Mouse (Mus musculus): ENCODE data around the gene Gm572. TPM values are rescaled to one million over a fixed set of nuclear protein-coding genes. Genes with fewer than 3 reads are reported as not detected.

Gm572 gene
- total RNA-seq (2023) = not detected

GRCm38 (mm10) chr4:148643291-148644156 lies at the start of gene Gm572:
TSS of gene Gm572 (plus strand) at chr4:148643317.

GRCm38 (mm10) chr4:148602357-148603120 lies 40.6 kb upstream of the Gm572 start, which contains the start of gene Masp2:
TSS of gene Masp2 (plus strand) at chr4:148602554.

GRCm38 (mm10) chr4:148626623-148627185 lies 16.4 kb upstream of the Gm572 start, which contains the start of gene Tardbp:
TSS of gene Tardbp (minus strand) at chr4:148627019.

Other genes with a start within 250 kb of the Gm572 start
- 1 to 10 TPM; 4.5 to 5.1 TPM for gene Ubiad1, start 198.5 kb upstream of the Gm572 start, total RNA-seq (2023)
- 10 to 100 TPM; 21.1 to 31.2 TPM for gene Mtor, start 194.7 kb upstream of the Gm572 start, total RNA-seq (2023)
- not detected for gene Angptl7, start 142.9 kb upstream of the Gm572 start, total RNA-seq (2023)
- 10 to 100 TPM; 41.0 to 44.8 TPM for gene Exosc10, start 84.9 kb upstream of the Gm572 start, total RNA-seq (2023)
- gene Srm, start 51.8 kb upstream of the Gm572 start, total RNA-seq (2023) = 10 to 100 TPM; 18.3 TPM
- not detected for gene Masp2, start 40.8 kb upstream of the Gm572 start, total RNA-seq (2023)
- gene Tardbp, start 16.3 kb upstream of the Gm572 start, total RNA-seq (2023) = 100 to 1,000 TPM; 166 to 184 TPM
- 10 to 100 TPM; 12.9 to 16.7 TPM for gene Casz1, start 161.1 kb downstream of the Gm572 start, total RNA-seq (2023)